Mouse (Mus musculus) forebrain, embryonic 13.5 days (tissue): ENCODE data around the gene Uggt2. TPM values are rescaled to one million over a fixed set of nuclear protein-coding genes. Genes with fewer than 3 reads are reported as not detected.

Experiments used
- ATAC-seq: fragments of 200-750 bp; cut with Nextera tagmentation; 2 replicates; pipeline ENCODE4 v1.8.0; 2017
- H3K27ac ChIP-seq: fragments of 300-500 bp; sonication (generic); 2 replicates; pipeline ENCODE4 v1.5.1; 2015; ENCODE audit warnings: inconsistent platforms, mild to moderate bottlenecking, moderate library complexity
- H3K27me3 ChIP-seq: fragments of 300-500 bp; sonication (generic); 2 replicates; pipeline ENCODE4 v1.6.1; 2015; ENCODE audit warnings: mild to moderate bottlenecking, inconsistent platforms
- H3K36me3 ChIP-seq: fragments of 300-500 bp; sonication (generic); 2 replicates; pipeline ENCODE4 v1.6.1; 2015; ENCODE audit warnings: mild to moderate bottlenecking, inconsistent platforms; ENCODE audit not compliant: poor library complexity, severe bottlenecking
- H3K4me1 ChIP-seq: fragments of 300-500 bp; sonication (generic); 2 replicates; pipeline ENCODE4 v1.6.1; 2015; ENCODE audit warnings: inconsistent platforms
- H3K4me2 ChIP-seq: fragments of 300-500 bp; sonication (generic); 2 replicates; pipeline ENCODE4 v1.6.1; 2015; ENCODE audit warnings: inconsistent platforms, mild to moderate bottlenecking, moderate library complexity
- H3K4me3 ChIP-seq: fragments of 300-500 bp; sonication (generic); 2 replicates; pipeline ENCODE4 v1.5.1; 2015; ENCODE audit warnings: mild to moderate bottlenecking, inconsistent platforms
- H3K9ac ChIP-seq: fragments of 300-500 bp; sonication (generic); 2 replicates; pipeline ENCODE4 v1.6.1; 2015; ENCODE audit warnings: mild to moderate bottlenecking, inconsistent platforms
- H3K9me3 ChIP-seq: fragments of 300-500 bp; sonication (generic); replicated peaks from 2 replicates; pipeline ENCODE4 v1.6.1; 2016; ENCODE audit warnings: inconsistent platforms
- WGBS: fragments of 180-500 bp; shearing (Covaris S2); methylation state at CpG from one replicate; pipeline ENCODE4 v1.1.7; 2015; 5-methylcytosine and 5-hydroxymethylcytosine counted together
- polyA plus RNA-seq: library from polyadenylated mRNA; unstranded; fragments of >200 nt; fragmentation: Nextera tagmentation; extraction: Ambion mirVana; gene quantifications from 2 replicates; pipeline ENCODE4 v1.2.1, GENCODE M21; 2015

Gene Uggt2
- 12.6 and 15.5 TPM in 2 replicates for polyA plus RNA-seq

- ATAC-seq, result peak; percentile 97
- no peaks in the 10 kb centered on the region for H3K9me3 ChIP-seq
- peaks cover 19% of the 10 kb centered on the region for H3K4me1 ChIP-seq
- H3K27me3 ChIP-seq, result no peaks in the 10 kb centered on the region
- H3K4me2 ChIP-seq, result peak within 1 kb of the TSS; percentile 81
- H3K36me3 ChIP-seq, result 0 out of 2 replicates have a peak, but pooled peaks cover under 1% of the 10 kb centered on the region
- peak within 1 kb of the TSS; percentile 77 for H3K27ac ChIP-seq
- WGBS, result under 1% methylated on average over 45 of the region's 72 CpGs
- peak within 1 kb of the TSS; percentile 82 for H3K4me3 ChIP-seq
- H3K9ac ChIP-seq, result peak within 1 kb of the TSS; percentile 92
Observed at GRCm38 (mm10) chr14:119098851-119099569, at the start of gene Uggt2. Gene Uggt2, minus strand, starts transcription at chr14:119099430.

- H3K9ac ChIP-seq, result no peak overlapping the region
- no peaks in the 10 kb centered on the region for H3K36me3 ChIP-seq
- peaks cover 22% of the 10 kb centered on the region for H3K4me1 ChIP-seq
- no peak overlapping the region for H3K27ac ChIP-seq
- no peak for ATAC-seq
- no peaks in the 10 kb centered on the region for H3K9me3 ChIP-seq
- H3K4me2 ChIP-seq, result peak overlapping the region; percentile 97
- peaks cover 47% of the 10 kb centered on the region for H3K27me3 ChIP-seq
- H3K4me3 ChIP-seq, result peak overlapping the region; percentile 69
- WGBS, result 36% methylated on average over 9 of the region's 9 CpGs
Observed at GRCm38 (mm10) chr14:119139381-119139950, 40.2 kb upstream of the Uggt2 start.

- Histone ChIP-seq H3K9me3 (no peaks in the 10 kb centered on the region), H3K9ac (peak overlapping the region; percentile 75), H3K27me3 (peaks cover 47% of the 10 kb centered on the region), H3K4me1 (peaks cover 22% of the 10 kb centered on the region), H3K27ac (no peak overlapping the region), H3K4me2 (peak overlapping the region; percentile 97), H3K4me3 (peak overlapping the region; percentile 69), H3K36me3 (no peaks in the 10 kb centered on the region)
- ATAC-seq, result no peak
- WGBS, result under 1% methylated on average over 20 of the region's 20 CpGs
Observed at GRCm38 (mm10) chr14:119138786-119139100, 39.5 kb upstream of the Uggt2 start.

- peaks cover 47% of the 10 kb centered on the region for H3K27me3 ChIP-seq
- peak within 1 kb of the TSS; percentile 75 for H3K9ac ChIP-seq
Observed at GRCm38 (mm10) chr14:119137906-119138785, 38.9 kb upstream of the Uggt2 start, which contains the start of gene Hs6st3. Gene Hs6st3, plus strand, starts transcription at chr14:119138341.

GRCm38 (mm10) chr14:119137512-119137905, 38.3 kb upstream of the Uggt2 start:
- H3K9ac ChIP-seq, result peak overlapping the region; percentile 75
- peak overlapping the region; percentile 69 for H3K4me3 ChIP-seq
- H3K9me3 ChIP-seq, result no peaks in the 10 kb centered on the region
- H3K27ac ChIP-seq, result no peak overlapping the region
- H3K27me3 ChIP-seq, result peaks cover 47% of the 10 kb centered on the region
- no peaks in the 10 kb centered on the region for H3K36me3 ChIP-seq
- under 1% methylated on average over 37 of the region's 38 CpGs for WGBS
- H3K4me2 ChIP-seq, result peak overlapping the region; percentile 97
- peaks cover 22% of the 10 kb centered on the region for H3K4me1 ChIP-seq
- ATAC-seq, result peak; percentile 95

More at GRCm38 (mm10) chr14:119137906-119138785, 38.9 kb upstream of the Uggt2 start, which contains the start of gene Hs6st3:
- H3K9me3 ChIP-seq, result no peaks in the 10 kb centered on the region
- WGBS, result under 1% methylated on average over 100 of the region's 100 CpGs
- H3K4me1 ChIP-seq, result peaks cover 22% of the 10 kb centered on the region
- H3K36me3 ChIP-seq, result no peaks in the 10 kb centered on the region
- no peak within 1 kb of the TSS for H3K27ac ChIP-seq
- peak; percentile 61 for ATAC-seq
- H3K4me2 ChIP-seq, result peak within 1 kb of the TSS; percentile 97
- H3K4me3 ChIP-seq, result peak within 1 kb of the TSS; percentile 69

GRCm38 (mm10) chr14:119127330-119127729, 28.1 kb upstream of the Uggt2 start:
- Histone ChIP-seq H3K4me1 (peaks cover 5% of the 10 kb centered on the region; the same call in 1 of the 2 replicates), H3K4me2 (no peak overlapping the region), H3K36me3 (no peaks in the 10 kb centered on the region), H3K9ac (no peak overlapping the region), H3K4me3 (no peak overlapping the region), H3K27me3 (no peaks in the 10 kb centered on the region), H3K27ac (no peak overlapping the region), H3K9me3 (no peaks in the 10 kb centered on the region)
- 95% methylated on average over 2 of the region's 2 CpGs for WGBS
- no peak for ATAC-seq

- Histone ChIP-seq H3K27ac (no peak overlapping the region), H3K27me3 (no peaks in the 10 kb centered on the region; the same call in 1 of the 2 replicates), H3K36me3 (no peaks in the 10 kb centered on the region), H3K9ac (no peak overlapping the region), H3K4me1 (peaks cover 5% of the 10 kb centered on the region; the same call in 1 of the 2 replicates), H3K4me2 (no peak overlapping the region), H3K4me3 (no peak overlapping the region), H3K9me3 (no peaks in the 10 kb centered on the region)
- ATAC-seq, result no peak; the same call in 1 of the 2 replicates
- 31% methylated on average over 4 of the region's 4 CpGs for WGBS
Observed at GRCm38 (mm10) chr14:119125840-119126239, 26.6 kb upstream of the Uggt2 start.

- Histone ChIP-seq H3K9ac (no peak overlapping the region), H3K4me3 (peak overlapping the region; percentile 31; the same call in 1 of the 2 replicates), H3K36me3 (no peaks in the 10 kb centered on the region), H3K27me3 (no peaks in the 10 kb centered on the region; the same call in 1 of the 2 replicates), H3K4me1 (peaks cover 5% of the 10 kb centered on the region; the same call in 1 of the 2 replicates), H3K27ac (no peak overlapping the region), H3K9me3 (no peaks in the 10 kb centered on the region), H3K4me2 (peak overlapping the region; percentile 61)
- 19% methylated on average over 3 of the region's 3 CpGs for WGBS
- ATAC-seq, result peak; percentile 88
Observed at GRCm38 (mm10) chr14:119124061-119124460, 24.8 kb upstream of the Uggt2 start.

- Histone ChIP-seq H3K36me3 (no peaks in the 10 kb centered on the region), H3K27me3 (no peaks in the 10 kb centered on the region; the same call in 1 of the 2 replicates), H3K4me2 (peak overlapping the region; percentile 61), H3K4me1 (peaks cover 5% of the 10 kb centered on the region; the same call in 1 of the 2 replicates), H3K4me3 (peak overlapping the region; percentile 31), H3K27ac (no peak overlapping the region), H3K9ac (peak overlapping the region; percentile 40), H3K9me3 (no peaks in the 10 kb centered on the region)
- ATAC-seq, result peak; percentile 77
- 5% methylated on average over 11 of the region's 12 CpGs for WGBS
Observed at GRCm38 (mm10) chr14:119123582-119123981, 24.4 kb upstream of the Uggt2 start.

GRCm38 (mm10) chr14:119112558-119112957, 13.3 kb upstream of the Uggt2 start:
- Histone ChIP-seq H3K9me3 (no peaks in the 10 kb centered on the region), H3K4me1 (peaks cover 5% of the 10 kb centered on the region; the same call in 1 of the 2 replicates), H3K27me3 (no peaks in the 10 kb centered on the region), H3K27ac (no peak overlapping the region), H3K36me3 (no peaks in the 10 kb centered on the region), H3K9ac (no peak overlapping the region), H3K4me3 (no peak overlapping the region), H3K4me2 (no peak overlapping the region)
- WGBS, result 84% methylated on average over 6 of the region's 6 CpGs
- no peak for ATAC-seq

GRCm38 (mm10) chr14:119109776-119110218, 10.6 kb upstream of the Uggt2 start:
- Histone ChIP-seq H3K9ac (no peak overlapping the region), H3K4me1 (peaks cover 5% of the 10 kb centered on the region; the same call in 1 of the 2 replicates), H3K27ac (no peak overlapping the region), H3K4me3 (no peak overlapping the region), H3K36me3 (no peaks in the 10 kb centered on the region), H3K27me3 (no peaks in the 10 kb centered on the region), H3K9me3 (no peaks in the 10 kb centered on the region), H3K4me2 (no peak overlapping the region)
- WGBS, result 86% methylated on average over 3 of the region's 3 CpGs
- no peak for ATAC-seq
